Mouse (Mus musculus) E14TG2a.4 (cell line): ENCODE results near the gene Foxn3.

Source experiments
- H3K27me3 ChIP-seq: 2 replicates; pipeline ENCODE4 v1.6.1; 2014; ENCODE audit warnings: low read length, control low read depth; ENCODE audit not compliant: insufficient read depth
- H3K36me3 ChIP-seq: 2 replicates; pipeline ENCODE4 v1.6.1; 2014; ENCODE audit warnings: low read length, control low read depth; ENCODE audit not compliant: insufficient read depth
- H3K4me1 ChIP-seq: replicated peaks from 2 replicates; pipeline ENCODE4 v1.6.1; 2014; ENCODE audit warnings: low read depth, low read length, control low read depth
- H3K4me3 ChIP-seq: replicated peaks from 2 replicates; pipeline ENCODE4 v1.5.1; 2014; ENCODE audit warnings: mild to moderate bottlenecking, low read length
- H3K9me3 ChIP-seq: 2 replicates; pipeline ENCODE4 v1.6.1; 2014; ENCODE audit warnings: low read length, control low read depth
- CTCF ChIP-seq: conservative IDR thresholded peaks from 2 replicates; pipeline ENCODE4 v1.5.1; 2014; ENCODE audit warnings: low read length
- NANOG ChIP-seq: IDR thresholded peaks from 2 replicates; pipeline ENCODE4 v1.6.1; 2014; ENCODE audit warnings: borderline replicate concordance, low read length, mixed read lengths
- POU5F1 ChIP-seq: IDR thresholded peaks from 2 replicates; pipeline ENCODE4 v1.6.1; 2014; ENCODE audit warnings: low read length, borderline replicate concordance

Foxn3 gene

GRCm38 (mm10) chr12:99285199-99285598 is 278.2 kb downstream of the Foxn3 start:
- Histone ChIP-seq H3K9me3 (no peaks in the 10 kb centered on the region), H3K27me3 (no peaks in the 10 kb centered on the region), H3K4me3 (no peak overlapping the region), H3K36me3 (peaks cover 15% of the 10 kb centered on the region), H3K4me1 (peaks cover 39% of the 10 kb centered on the region)
- TF ChIP-seq CTCF (no peak), NANOG (no peak)

- H3K9me3 ChIP-seq: no peaks in the 10 kb centered on the region
- no peak for TF ChIP-seq CTCF
- no peak for TF ChIP-seq POU5F1
- TF ChIP-seq NANOG: no peak
- peaks cover 39% of the 10 kb centered on the region for H3K4me1 ChIP-seq
- no peaks in the 10 kb centered on the region for H3K27me3 ChIP-seq
- H3K4me3 ChIP-seq: no peak overlapping the region
- peaks cover 12% of the 10 kb centered on the region; the same call in 1 of the 2 replicates for H3K36me3 ChIP-seq
Measured at GRCm38 (mm10) chr12:99284419-99285069, 278.8 kb downstream of the Foxn3 start.

- Histone ChIP-seq H3K9me3 (no peaks in the 10 kb centered on the region), H3K27me3 (no peaks in the 10 kb centered on the region), H3K4me3 (no peak overlapping the region), H3K4me1 (peaks cover 24% of the 10 kb centered on the region), H3K36me3 (0 out of 2 replicates have a peak, but pooled peaks cover 5% of the 10 kb centered on the region)
- TF ChIP-seq POU5F1: no peak
- TF ChIP-seq NANOG: no peak
- no peak for TF ChIP-seq CTCF
Measured at GRCm38 (mm10) chr12:99280826-99281225, 282.6 kb downstream of the Foxn3 start.

GRCm38 (mm10) chr12:99280291-99280690 is 283.1 kb downstream of the Foxn3 start:
- peaks cover 18% of the 10 kb centered on the region for H3K4me1 ChIP-seq
- no peaks in the 10 kb centered on the region for H3K9me3 ChIP-seq
- no peak overlapping the region for H3K4me3 ChIP-seq
- TF ChIP-seq CTCF (no peak), POU5F1 (no peak), NANOG (no peak)
- no peaks in the 10 kb centered on the region for H3K27me3 ChIP-seq
- 0 out of 2 replicates have a peak, but pooled peaks cover 5% of the 10 kb centered on the region for H3K36me3 ChIP-seq

- Histone ChIP-seq H3K27me3 (no peaks in the 10 kb centered on the region), H3K9me3 (no peaks in the 10 kb centered on the region), H3K4me1 (peaks cover 10% of the 10 kb centered on the region), H3K36me3 (0 out of 2 replicates have a peak, but pooled peaks cover 5% of the 10 kb centered on the region), H3K4me3 (no peak overlapping the region)
- no peak for TF ChIP-seq CTCF
- no peak for TF ChIP-seq NANOG
- TF ChIP-seq POU5F1: no peak
Measured at GRCm38 (mm10) chr12:99279426-99279825, 284.0 kb downstream of the Foxn3 start.

- Histone ChIP-seq H3K4me1 (no peaks in the 10 kb centered on the region), H3K27me3 (no peaks in the 10 kb centered on the region), H3K4me3 (no peak overlapping the region), H3K9me3 (no peaks in the 10 kb centered on the region), H3K36me3 (0 out of 2 replicates have a peak, but pooled peaks cover 5% of the 10 kb centered on the region)
- TF ChIP-seq NANOG: no peak
- no peak for TF ChIP-seq POU5F1
- no peak for TF ChIP-seq CTCF
Measured at GRCm38 (mm10) chr12:99274589-99274988, 288.8 kb downstream of the Foxn3 start.

- no peaks in the 10 kb centered on the region for H3K27me3 ChIP-seq
- peaks cover 9% of the 10 kb centered on the region; the same call in 1 of the 2 replicates for H3K36me3 ChIP-seq
- H3K4me1 ChIP-seq: peaks cover 9% of the 10 kb centered on the region
- H3K4me3 ChIP-seq: no peak overlapping the region
- H3K9me3 ChIP-seq: no peaks in the 10 kb centered on the region
- TF ChIP-seq NANOG (no peak), POU5F1 (no peak), CTCF (no peak)
Measured at GRCm38 (mm10) chr12:99269396-99269795, 294.0 kb downstream of the Foxn3 start.

- peaks cover 9% of the 10 kb centered on the region; the same call in 1 of the 2 replicates for H3K36me3 ChIP-seq
- H3K4me1 ChIP-seq: peaks cover 13% of the 10 kb centered on the region
- H3K4me3 ChIP-seq: no peak overlapping the region
- H3K27me3 ChIP-seq: no peaks in the 10 kb centered on the region
- no peaks in the 10 kb centered on the region for H3K9me3 ChIP-seq
- TF ChIP-seq POU5F1: no peak
- no peak for TF ChIP-seq NANOG
- TF ChIP-seq CTCF: no peak
Measured at GRCm38 (mm10) chr12:99268954-99269353, 294.4 kb downstream of the Foxn3 start.
